In genomic region chr13:88907405-88907804, GRCm38 (mm10) we compare ENCODE assay signal across 18 mouse cellular contexts.
"Had no signal": no experiment of that assay in that cellular context is flagged by ENCODE, and none has a peak within 500 bp of the region (broad histone marks: within the 10 kb centered on the region; RNA-seq: fewer than 3 reads in every experiment).

No protein-coding gene starts in this region.

- H3K9ac ChIP-seq: kidney, embryonic 15.5 days; limb, embryonic 12.5 days; liver, embryonic 13.5 days; liver, postnatal 0 days; lung, embryonic 15.5 days; neural tube, embryonic 12.5 days had no signal

- H3K4me2 ChIP-seq: kidney, embryonic 15.5 days; limb, embryonic 12.5 days; liver, embryonic 13.5 days; lung, embryonic 15.5 days; midbrain, embryonic 11.5 days; neural tube, embryonic 12.5 days had no signal

- H3K4me1 ChIP-seq: kidney, embryonic 15.5 days; limb, embryonic 12.5 days; liver, embryonic 13.5 days; lung, embryonic 15.5 days; megakaryocyte, embryonic 14.5 days; neural tube, embryonic 12.5 days had no signal

- H3K4me3 ChIP-seq: kidney, embryonic 15.5 days; left cerebral cortex, adult 2 months; limb, embryonic 12.5 days; liver, embryonic 13.5 days; lung, embryonic 15.5 days; megakaryocyte, embryonic 14.5 days; neural tube, embryonic 12.5 days had no signal

- H3K9me3 ChIP-seq: kidney, embryonic 15.5 days; limb, embryonic 12.5 days; liver, embryonic 13.5 days; lung, embryonic 15.5 days; megakaryocyte, embryonic 14.5 days; neural tube, embryonic 12.5 days had no signal

- H3K36me3 ChIP-seq: kidney, embryonic 15.5 days; limb, embryonic 12.5 days; liver, embryonic 13.5 days; lung, embryonic 15.5 days; neural tube, embryonic 12.5 days had no signal

- ATAC-seq: liver, postnatal 0 days had no signal

- DNase-seq: kidney, adult 2 months; kidney, postnatal 25 days; liver; liver, embryonic 13.5 days; liver, postnatal 0 days; lung, postnatal 14 days; right cerebral cortex, adult 18-20 months; right cerebral cortex, postnatal 25 days; thymus, postnatal 4 days had no signal

- H3K27me3 ChIP-seq: kidney, embryonic 15.5 days; limb, embryonic 12.5 days; liver, embryonic 13.5 days; lung, embryonic 15.5 days; megakaryocyte, embryonic 14.5 days; neural tube, embryonic 12.5 days had no signal

- H3K27ac ChIP-seq: kidney, embryonic 15.5 days; left cerebral cortex, adult 2 months; limb, embryonic 12.5 days; liver, embryonic 13.5 days; lung, embryonic 15.5 days; macrophage; neural tube, embryonic 12.5 days; stomach, postnatal 0 days had no signal
